ENCODE assay signal across 14 mouse cellular contexts in genomic region chr1:171840450-171841023, GRCm38 (mm10). TPM values are rescaled to one million over a fixed set of nuclear protein-coding genes. Genes with fewer than 3 reads are reported as not detected.
DNase-seq lines count a peak whose midpoint lies in the region; ATAC-seq lines count a peak whose summit lies in the region.
"Had no signal": no experiment of that assay in that cellular context is flagged by ENCODE, and none has a peak within 500 bp of the region (broad histone marks: within the 10 kb centered on the region; RNA-seq: fewer than 3 reads in every experiment).

No protein-coding gene starts in this region.

- no peaks in the 10 kb centered on the region for H3K9me3 ChIP-seq in heart, embryonic 10.5 days
- H3K9me3 ChIP-seq in liver, embryonic 16.5 days (replicated peaks; ENCODE audit: control insufficient read depth, low read length), result no peaks in the 10 kb centered on the region
- H3K9me3 ChIP-seq in midbrain, embryonic 13.5 days, result no peaks in the 10 kb centered on the region
- H3K9me3 ChIP-seq in hindbrain, embryonic 10.5 days, result no peaks in the 10 kb centered on the region
- H3K9me3 ChIP-seq: embryonic facial prominence, embryonic 15.5 days; hindbrain, embryonic 13.5 days; limb, embryonic 10.5 days; neural tube, embryonic 12.5 days; stomach, embryonic 15.5 days had no signal

- H3K9ac ChIP-seq in liver, embryonic 16.5 days (ENCODE audit: low read depth, low read length), result no peak overlapping the region
- H3K9ac ChIP-seq in midbrain, embryonic 13.5 days (replicated peaks), result no peak overlapping the region
- H3K9ac ChIP-seq: embryonic facial prominence, embryonic 15.5 days; hindbrain, embryonic 13.5 days; neural tube, embryonic 12.5 days; stomach, embryonic 15.5 days had no signal

- H3K4me3 ChIP-seq in heart, embryonic 10.5 days, result no peak overlapping the region
- peak overlapping the region; percentile 21; the same call in 1 of the 2 replicates for H3K4me3 ChIP-seq in brown adipose tissue, adult 24 weeks (ENCODE audit: insufficient read depth, low read depth, low read length)
- no peak overlapping the region for H3K4me3 ChIP-seq in liver, embryonic 16.5 days (ENCODE audit: low read depth, low read length)
- no peak overlapping the region for H3K4me3 ChIP-seq in midbrain, embryonic 13.5 days (replicated peaks)
- no peak overlapping the region for H3K4me3 ChIP-seq in hindbrain, embryonic 10.5 days
- H3K4me3 ChIP-seq: embryonic facial prominence, embryonic 15.5 days; hindbrain, embryonic 13.5 days; limb, embryonic 10.5 days; neural tube, embryonic 12.5 days; stomach, embryonic 15.5 days had no signal

- H3K27ac ChIP-seq in heart, embryonic 10.5 days, result no peak overlapping the region
- H3K27ac ChIP-seq in brown adipose tissue, adult 24 weeks (replicated peaks; ENCODE audit: low read depth, low read length), result peak overlapping the region; percentile 64; the same call in 1 of the 2 replicates
- 0 out of 2 replicates have a peak overlapping the region, but pooled peaks have one; percentile 19 for H3K27ac ChIP-seq in liver, embryonic 16.5 days (ENCODE audit: low read length)
- no peak overlapping the region for H3K27ac ChIP-seq in midbrain, embryonic 13.5 days
- H3K27ac ChIP-seq in hindbrain, embryonic 10.5 days, result no peak overlapping the region
- H3K27ac ChIP-seq: embryonic facial prominence, embryonic 15.5 days; hindbrain, embryonic 13.5 days; limb, embryonic 10.5 days; neural tube, embryonic 12.5 days; stomach, embryonic 15.5 days had no signal

- H3K4me1 ChIP-seq in heart, embryonic 10.5 days, result no peaks in the 10 kb centered on the region
- no peaks in the 10 kb centered on the region for H3K4me1 ChIP-seq in brown adipose tissue, adult 24 weeks (ENCODE audit: control insufficient read depth, insufficient read depth, insufficient read length, low read length)
- no peaks in the 10 kb centered on the region; the same call in 1 of the 2 replicates for H3K4me1 ChIP-seq in liver, embryonic 16.5 days (ENCODE audit: control insufficient read depth, low read depth, low read length)
- no peaks in the 10 kb centered on the region for H3K4me1 ChIP-seq in midbrain, embryonic 13.5 days (replicated peaks)
- no peaks in the 10 kb centered on the region for H3K4me1 ChIP-seq in hindbrain, embryonic 10.5 days (replicated peaks)
- H3K4me1 ChIP-seq: embryonic facial prominence, embryonic 15.5 days; hindbrain, embryonic 13.5 days; limb, embryonic 10.5 days; neural tube, embryonic 12.5 days; stomach, embryonic 15.5 days had no signal

- peak; percentile 20 to 52 for DNase-seq in heart, adult 18-20 months
- DNase-seq in heart, embryonic 10.5 days (ENCODE audit: low spot score), result no peak
- peak; percentile 64 for DNase-seq in splenic B cell, adult 2 months (ENCODE audit: low read depth, low spot score)
- no peak for DNase-seq in cerebellum, adult 18-20 months
- no peak for DNase-seq in hindbrain, embryonic 10.5 days (ENCODE audit: low spot score)
- DNase-seq: adrenal gland, postnatal 10 days had no signal

- H3K4me2 ChIP-seq in liver, embryonic 16.5 days (ENCODE audit: low read depth, low read length), result no peak overlapping the region
- no peak overlapping the region for H3K4me2 ChIP-seq in midbrain, embryonic 13.5 days (replicated peaks)
- H3K4me2 ChIP-seq: embryonic facial prominence, embryonic 15.5 days; hindbrain, embryonic 13.5 days; neural tube, embryonic 12.5 days; stomach, embryonic 15.5 days had no signal

- H3K36me3 ChIP-seq in heart, embryonic 10.5 days, result no peaks in the 10 kb centered on the region
- no peaks in the 10 kb centered on the region for H3K36me3 ChIP-seq in liver, embryonic 16.5 days (ENCODE audit: control insufficient read depth, insufficient read depth)
- H3K36me3 ChIP-seq in splenic B cell, adult 2 months (ENCODE audit: control insufficient read depth, insufficient read depth, low read length, poor library complexity, severe bottlenecking), result no peaks in the 10 kb centered on the region
- H3K36me3 ChIP-seq in midbrain, embryonic 13.5 days, result no peaks in the 10 kb centered on the region
- H3K36me3 ChIP-seq in hindbrain, embryonic 10.5 days, result no peaks in the 10 kb centered on the region
- H3K36me3 ChIP-seq: embryonic facial prominence, embryonic 15.5 days; hindbrain, embryonic 13.5 days; limb, embryonic 10.5 days; neural tube, embryonic 12.5 days; stomach, embryonic 15.5 days had no signal

- ATAC-seq in liver, embryonic 16.5 days (ENCODE audit: low read depth), result 0 out of 2 replicates have a peak, but pooled peaks have one; percentile 41
- no peak for ATAC-seq in midbrain, embryonic 13.5 days

- no peaks in the 10 kb centered on the region for H3K27me3 ChIP-seq in heart, embryonic 10.5 days (ENCODE audit: insufficient read depth, poor library complexity, severe bottlenecking)
- H3K27me3 ChIP-seq in liver, embryonic 16.5 days (ENCODE audit: control insufficient read depth, insufficient read depth, low read depth, low read length), result no peaks in the 10 kb centered on the region
- no peaks in the 10 kb centered on the region for H3K27me3 ChIP-seq in splenic B cell, adult 2 months (ENCODE audit: control insufficient read depth, insufficient read depth, low read length, poor library complexity, severe bottlenecking)
- H3K27me3 ChIP-seq in midbrain, embryonic 13.5 days, result no peaks in the 10 kb centered on the region
- no peaks in the 10 kb centered on the region for H3K27me3 ChIP-seq in hindbrain, embryonic 10.5 days (ENCODE audit: insufficient read depth, poor library complexity, severe bottlenecking)
- H3K27me3 ChIP-seq: embryonic facial prominence, embryonic 15.5 days; hindbrain, embryonic 13.5 days; neural tube, embryonic 12.5 days; stomach, embryonic 15.5 days had no signal

- 75% methylated on average over 4 of the region's 4 CpGs for WGBS in heart, embryonic 10.5 days
- 34% methylated on average over 4 of the region's 4 CpGs for WGBS in liver, embryonic 16.5 days (ENCODE audit: insufficient replicate concordance)
- 87% methylated on average over 4 of the region's 4 CpGs for WGBS in midbrain, embryonic 13.5 days
- 86% methylated on average over 4 of the region's 4 CpGs for WGBS in hindbrain, embryonic 10.5 days

RNA-seq across cellular contexts. Expression of gene Cd84, which starts 1.0 kb away (rescaled TPM):
- total RNA-seq in heart, adult 18-20 months (2021), result 1 to 10 TPM; 1.5 to 2.5 TPM
- 0.34 and 0.48 TPM in 2 replicates for polyA plus RNA-seq in heart, embryonic 10.5 days (2016; fragmentation: Nextera tagmentation; extraction: Ambion mirVana)
- polyA plus RNA-seq in brown adipose tissue, adult 24 weeks (2012; ENCODE audit: insufficient read depth, insufficient read length, missing spikeins), result 4.0 and 4.7 TPM in 2 replicates
- 6.4 and 7.3 TPM in 2 replicates for polyA plus RNA-seq in liver, embryonic 16.5 days (2015; fragmentation: Nextera tagmentation; extraction: Ambion mirVana)
- 0.66 and 0.82 TPM in 2 replicates for polyA plus RNA-seq in midbrain, embryonic 13.5 days (2015; fragmentation: Nextera tagmentation; extraction: Ambion mirVana)
- polyA plus RNA-seq in hindbrain, embryonic 10.5 days (2016; fragmentation: Nextera tagmentation; extraction: Ambion mirVana), result 0.50 and 0.56 TPM in 2 replicates

RNA-seq across cellular contexts. Expression of gene Gm10521, which starts 54.9 kb away (rescaled TPM):
- total RNA-seq in heart, adult 18-20 months (2021), result under 1 TPM in 1 of 2 experiments, not detected in 1; 0.36 TPM
- polyA plus RNA-seq in heart, embryonic 10.5 days (2016; fragmentation: Nextera tagmentation; extraction: Ambion mirVana), result not detected in 2 replicates
- polyA plus RNA-seq in brown adipose tissue, adult 24 weeks (2012; ENCODE audit: insufficient read depth, insufficient read length, missing spikeins), result 0.40 TPM in 1 of 2 replicates, not detected in the other
- 0.05 TPM in 1 of 2 replicates, not detected in the other for polyA plus RNA-seq in liver, embryonic 16.5 days (2015; fragmentation: Nextera tagmentation; extraction: Ambion mirVana)
- polyA plus RNA-seq in midbrain, embryonic 13.5 days (2015; fragmentation: Nextera tagmentation; extraction: Ambion mirVana), result not detected in 2 replicates
- polyA plus RNA-seq in hindbrain, embryonic 10.5 days (2016; fragmentation: Nextera tagmentation; extraction: Ambion mirVana), result not detected in 2 replicates
- polyA plus RNA-seq: embryonic facial prominence, embryonic 15.5 days; hindbrain, embryonic 13.5 days; limb, embryonic 10.5 days; neural tube, embryonic 12.5 days; stomach, embryonic 15.5 days had no signal

Comparison
In these comparisons a context has a peak if more than half of its experiments do, and no peak if none do; other contexts are left out.
1. DNase-seq: peak in heart, adult 18-20 months (2 of 2) and splenic B cell, adult 2 months (single experiment); none in heart, embryonic 10.5 days (single experiment), cerebellum, adult 18-20 months (0 of 2) and hindbrain, embryonic 10.5 days (single experiment).
2. H3K27ac ChIP-seq: peak in brown adipose tissue, adult 24 weeks (single experiment) and liver, embryonic 16.5 days (single experiment); none in heart, embryonic 10.5 days (single experiment), midbrain, embryonic 13.5 days (single experiment) and hindbrain, embryonic 10.5 days (single experiment).